ENCODE assay signal across 8 mouse cellular contexts in genomic region chr4:133625621-133626071, GRCm38 (mm10). TPM values are rescaled to one million over a fixed set of nuclear protein-coding genes. Genes with fewer than 3 reads are reported as not detected.
A peak's percentile ranks its signal among the peaks of the same experiment; 100 is the strongest.
DNase-seq lines count a peak whose midpoint lies in the region; ATAC-seq and TF ChIP-seq lines count a peak whose summit lies in the region.

No protein-coding gene starts in this region.

- no peaks in the 10 kb centered on the region for H3K9me3 ChIP-seq in midbrain, embryonic 10.5 days (replicated peaks)
- H3K9me3 ChIP-seq in midbrain, embryonic 14.5 days (ENCODE audit: control insufficient read depth, low read length): no peaks in the 10 kb centered on the region
- no peaks in the 10 kb centered on the region for H3K9me3 ChIP-seq in embryonic facial prominence, embryonic 12.5 days
- H3K9me3 ChIP-seq in liver, postnatal 0 days (ENCODE audit: low read length): no peaks in the 10 kb centered on the region
- no peaks in the 10 kb centered on the region for H3K9me3 ChIP-seq in stomach, embryonic 15.5 days

- 0 out of 2 replicates have a peak, but pooled peaks have one; percentile 1 for TF ChIP-seq CTCF in liver, postnatal 0 days (IDR thresholded peaks at IDR 0.05; ENCODE audit: low read depth)

- no peak overlapping the region for H3K4me2 ChIP-seq in midbrain, embryonic 14.5 days (ENCODE audit: low read length)
- no peak overlapping the region for H3K4me2 ChIP-seq in embryonic facial prominence, embryonic 12.5 days (replicated peaks)
- peak overlapping the region; percentile 22; the same call in 1 of the 2 replicates for H3K4me2 ChIP-seq in liver, postnatal 0 days (ENCODE audit: low read depth, low read length)
- H3K4me2 ChIP-seq in stomach, embryonic 15.5 days: no peak overlapping the region

- no peak for DNase-seq in midbrain, embryonic 10.5 days (ENCODE audit: low spot score)
- DNase-seq in midbrain, embryonic 14.5 days: no peak
- peak; percentile 64 for DNase-seq in liver, postnatal 0 days
- no peak for DNase-seq in Muller cell, postnatal 12 days (ENCODE audit: inconsistent ontology term)
- DNase-seq in layer of hippocampus, postnatal 25 days (ENCODE audit: extremely low spot score in 1 of 2, low spot score in 1 of 2): no peak

- no peaks in the 10 kb centered on the region for H3K27me3 ChIP-seq in midbrain, embryonic 10.5 days (ENCODE audit: low read depth, poor library complexity, severe bottlenecking)
- H3K27me3 ChIP-seq in midbrain, embryonic 14.5 days (ENCODE audit: control insufficient read depth, insufficient read depth, low read length): no peaks in the 10 kb centered on the region
- H3K27me3 ChIP-seq in embryonic facial prominence, embryonic 12.5 days: no peaks in the 10 kb centered on the region
- no peaks in the 10 kb centered on the region for H3K27me3 ChIP-seq in liver, postnatal 0 days (ENCODE audit: insufficient read depth, low read length)
- H3K27me3 ChIP-seq in stomach, embryonic 15.5 days (replicated peaks): no peaks in the 10 kb centered on the region

- H3K36me3 ChIP-seq in midbrain, embryonic 10.5 days: peaks cover 52% of the 10 kb centered on the region
- peaks cover 39% of the 10 kb centered on the region for H3K36me3 ChIP-seq in midbrain, embryonic 14.5 days (ENCODE audit: control insufficient read depth, insufficient read depth, low read length)
- H3K36me3 ChIP-seq in embryonic facial prominence, embryonic 12.5 days: peaks cover 40% of the 10 kb centered on the region
- peaks cover 18% of the 10 kb centered on the region; the same call in 1 of the 2 replicates for H3K36me3 ChIP-seq in liver, postnatal 0 days (replicated peaks; ENCODE audit: insufficient read depth, low read length)
- H3K36me3 ChIP-seq in stomach, embryonic 15.5 days: peaks cover 8% of the 10 kb centered on the region

- H3K27ac ChIP-seq in midbrain, embryonic 10.5 days (replicated peaks): peak overlapping the region; percentile 28; the same call in 1 of the 2 replicates
- no peak overlapping the region for H3K27ac ChIP-seq in midbrain, embryonic 14.5 days (replicated peaks; ENCODE audit: low read depth, low read length)
- H3K27ac ChIP-seq in embryonic facial prominence, embryonic 12.5 days: 0 out of 2 replicates have a peak overlapping the region, but pooled peaks have one; percentile 30
- peak overlapping the region; percentile 85 for H3K27ac ChIP-seq in liver, postnatal 0 days (ENCODE audit: low read depth)
- H3K27ac ChIP-seq in stomach, embryonic 15.5 days: peak overlapping the region; percentile 48; the same call in 1 of the 2 replicates

- WGBS in midbrain, embryonic 10.5 days: 52% methylated on average over 11 of the region's 11 CpGs
- WGBS in midbrain, embryonic 14.5 days: 40% methylated on average over 11 of the region's 11 CpGs
- WGBS in embryonic facial prominence, embryonic 12.5 days: 50% methylated on average over 11 of the region's 11 CpGs
- WGBS in liver, postnatal 0 days (ENCODE audit: insufficient replicate concordance): 34% methylated on average over 11 of the region's 11 CpGs
- WGBS in stomach, embryonic 15.5 days: 67% methylated on average over 11 of the region's 11 CpGs

- no peak for ATAC-seq in midbrain, embryonic 14.5 days (ENCODE audit: low FRiP score, low TSS enrichment)
- ATAC-seq in embryonic facial prominence, embryonic 12.5 days (ENCODE audit: insufficient number of reproducible peaks, insufficient read depth, low FRiP score, low TSS enrichment): no peak
- ATAC-seq in inflammation-experienced regulatory T-cells, adult 6 months: peak; percentile 63
- ATAC-seq in liver, postnatal 0 days: peak; percentile 63
- peak; percentile 59; the same call in 1 of the 2 replicates for ATAC-seq in stomach, embryonic 15.5 days (ENCODE audit: insufficient read depth, low FRiP score, low read depth)

- no peak overlapping the region for H3K4me3 ChIP-seq in midbrain, embryonic 10.5 days
- H3K4me3 ChIP-seq in midbrain, embryonic 14.5 days (replicated peaks; ENCODE audit: low read depth, low read length): no peak overlapping the region
- no peak overlapping the region for H3K4me3 ChIP-seq in embryonic facial prominence, embryonic 12.5 days
- H3K4me3 ChIP-seq in liver, postnatal 0 days (ENCODE audit: low read depth, low read length): no peak overlapping the region
- no peak overlapping the region for H3K4me3 ChIP-seq in stomach, embryonic 15.5 days (replicated peaks)

- H3K9ac ChIP-seq in midbrain, embryonic 14.5 days (replicated peaks; ENCODE audit: low read length): no peak overlapping the region
- no peak overlapping the region for H3K9ac ChIP-seq in embryonic facial prominence, embryonic 12.5 days
- H3K9ac ChIP-seq in liver, postnatal 0 days (replicated peaks): no peak overlapping the region
- H3K9ac ChIP-seq in stomach, embryonic 15.5 days: no peak overlapping the region

- H3K4me1 ChIP-seq in midbrain, embryonic 10.5 days: peaks cover 15% of the 10 kb centered on the region; the same call in 1 of the 2 replicates
- no peaks in the 10 kb centered on the region for H3K4me1 ChIP-seq in midbrain, embryonic 14.5 days (ENCODE audit: control insufficient read depth, insufficient read depth, low read length)
- H3K4me1 ChIP-seq in embryonic facial prominence, embryonic 12.5 days: peaks cover under 1% of the 10 kb centered on the region; the same call in 1 of the 2 replicates
- H3K4me1 ChIP-seq in liver, postnatal 0 days (ENCODE audit: insufficient read depth): peaks cover 28% of the 10 kb centered on the region
- no peaks in the 10 kb centered on the region for H3K4me1 ChIP-seq in stomach, embryonic 15.5 days

- peak; percentile 27; the same call in 1 of the 2 replicates for TF ChIP-seq EP300 in liver, postnatal 0 days (IDR thresholded peaks at IDR 0.05; ENCODE audit: low read depth)

RNA-seq across cellular contexts. Expression of gene Sfn, which starts 23.7 kb away (rescaled TPM):
- polyA plus RNA-seq in midbrain, embryonic 10.5 days (2016; fragmentation: Nextera tagmentation; extraction: Ambion mirVana): 7.8 and 9.9 TPM in 2 replicates
- polyA plus RNA-seq in midbrain, embryonic 14.5 days (2014; fragmentation: Nextera tagmentation; extraction: Ambion mirVana): 0.88 and 1.3 TPM in 2 replicates
- 44.4 and 52.7 TPM in 2 replicates for polyA plus RNA-seq in embryonic facial prominence, embryonic 12.5 days (2016; fragmentation: Nextera tagmentation; extraction: Ambion mirVana)
- 10 to 100 TPM; 10.9 to 18.2 (median 12.9) TPM for polyA plus RNA-seq in inflammation-experienced regulatory T-cells, adult 6 months (2017; shearing (Covaris generic))
- polyA plus RNA-seq in liver, postnatal 0 days (2015; fragmentation: Nextera tagmentation; extraction: Ambion mirVana): 0.40 and 0.59 TPM in 2 replicates
- polyA plus RNA-seq in stomach, embryonic 15.5 days (2015; fragmentation: Nextera tagmentation; extraction: Ambion mirVana): 138 and 228 TPM in 2 replicates
- total RNA-seq in layer of hippocampus, postnatal 25 days (2021): 1 to 10 TPM; 1.5 to 1.9 TPM

RNA-seq across cellular contexts. Expression of gene Zdhhc18, which starts 24.3 kb away (rescaled TPM):
- polyA plus RNA-seq in midbrain, embryonic 10.5 days (2016; fragmentation: Nextera tagmentation; extraction: Ambion mirVana): 3.0 and 3.1 TPM in 2 replicates
- polyA plus RNA-seq in midbrain, embryonic 14.5 days (2014; fragmentation: Nextera tagmentation; extraction: Ambion mirVana): 3.8 and 5.8 TPM in 2 replicates
- polyA plus RNA-seq in embryonic facial prominence, embryonic 12.5 days (2016; fragmentation: Nextera tagmentation; extraction: Ambion mirVana): 4.5 and 6.2 TPM in 2 replicates
- polyA plus RNA-seq in inflammation-experienced regulatory T-cells, adult 6 months (2017; shearing (Covaris generic)): 10 to 100 TPM; 22.8 to 25.9 (median 23.1) TPM
- 2.1 and 2.6 TPM in 2 replicates for polyA plus RNA-seq in liver, postnatal 0 days (2015; fragmentation: Nextera tagmentation; extraction: Ambion mirVana)
- polyA plus RNA-seq in stomach, embryonic 15.5 days (2015; fragmentation: Nextera tagmentation; extraction: Ambion mirVana): 5.4 and 5.8 TPM in 2 replicates
- total RNA-seq in layer of hippocampus, postnatal 25 days (2021): 10 to 100 TPM; 33.6 to 39.8 TPM

RNA-seq across cellular contexts. Expression of gene Gpn2, which starts 41.5 kb away (rescaled TPM):
- 27.9 and 28.7 TPM in 2 replicates for polyA plus RNA-seq in midbrain, embryonic 10.5 days (2016; fragmentation: Nextera tagmentation; extraction: Ambion mirVana)
- polyA plus RNA-seq in midbrain, embryonic 14.5 days (2014; fragmentation: Nextera tagmentation; extraction: Ambion mirVana): 20.3 and 21.4 TPM in 2 replicates
- 20.0 and 23.6 TPM in 2 replicates for polyA plus RNA-seq in embryonic facial prominence, embryonic 12.5 days (2016; fragmentation: Nextera tagmentation; extraction: Ambion mirVana)
- polyA plus RNA-seq in inflammation-experienced regulatory T-cells, adult 6 months (2017; shearing (Covaris generic)): 1 to 10 TPM; 6.1 to 6.7 (median 6.4) TPM
- polyA plus RNA-seq in liver, postnatal 0 days (2015; fragmentation: Nextera tagmentation; extraction: Ambion mirVana): 10.2 and 10.9 TPM in 2 replicates
- polyA plus RNA-seq in stomach, embryonic 15.5 days (2015; fragmentation: Nextera tagmentation; extraction: Ambion mirVana): 16.4 and 17.7 TPM in 2 replicates
- 10 to 100 TPM; 10.0 to 10.2 TPM for total RNA-seq in layer of hippocampus, postnatal 25 days (2021)

RNA-seq across cellular contexts. Expression of gene Pigv, which starts 46.8 kb away (rescaled TPM):
- polyA plus RNA-seq in midbrain, embryonic 10.5 days (2016; fragmentation: Nextera tagmentation; extraction: Ambion mirVana): 18.7 and 19.5 TPM in 2 replicates
- polyA plus RNA-seq in midbrain, embryonic 14.5 days (2014; fragmentation: Nextera tagmentation; extraction: Ambion mirVana): 9.4 and 10.8 TPM in 2 replicates
- 19.7 and 20.4 TPM in 2 replicates for polyA plus RNA-seq in embryonic facial prominence, embryonic 12.5 days (2016; fragmentation: Nextera tagmentation; extraction: Ambion mirVana)
- 10 to 100 TPM; 10.3 to 13.8 (median 11.3) TPM for polyA plus RNA-seq in inflammation-experienced regulatory T-cells, adult 6 months (2017; shearing (Covaris generic))
- 5.2 and 5.9 TPM in 2 replicates for polyA plus RNA-seq in liver, postnatal 0 days (2015; fragmentation: Nextera tagmentation; extraction: Ambion mirVana)
- 14.7 and 18.7 TPM in 2 replicates for polyA plus RNA-seq in stomach, embryonic 15.5 days (2015; fragmentation: Nextera tagmentation; extraction: Ambion mirVana)
- 1 to 10 TPM; 7.9 to 9.6 TPM for total RNA-seq in layer of hippocampus, postnatal 25 days (2021)

RNA-seq across cellular contexts. Expression of gene Gpatch3, which starts 51.1 kb away (rescaled TPM):
- 8.9 and 10.9 TPM in 2 replicates for polyA plus RNA-seq in midbrain, embryonic 10.5 days (2016; fragmentation: Nextera tagmentation; extraction: Ambion mirVana)
- 6.4 and 7.3 TPM in 2 replicates for polyA plus RNA-seq in midbrain, embryonic 14.5 days (2014; fragmentation: Nextera tagmentation; extraction: Ambion mirVana)
- polyA plus RNA-seq in embryonic facial prominence, embryonic 12.5 days (2016; fragmentation: Nextera tagmentation; extraction: Ambion mirVana): 11.9 and 13.1 TPM in 2 replicates
- polyA plus RNA-seq in inflammation-experienced regulatory T-cells, adult 6 months (2017; shearing (Covaris generic)): 1 to 10 TPM in 2 of 3 experiments, under 1 TPM in 1; 0.94 to 1.6 (median 1.1) TPM
- 4.5 and 5.3 TPM in 2 replicates for polyA plus RNA-seq in liver, postnatal 0 days (2015; fragmentation: Nextera tagmentation; extraction: Ambion mirVana)
- polyA plus RNA-seq in stomach, embryonic 15.5 days (2015; fragmentation: Nextera tagmentation; extraction: Ambion mirVana): 6.2 and 6.5 TPM in 2 replicates
- 1 to 10 TPM; 8.2 to 9.5 TPM for total RNA-seq in layer of hippocampus, postnatal 25 days (2021)

Comparison
In these comparisons a context has a peak if more than half of its experiments do, and no peak if none do; other contexts are left out.
1. ATAC-seq: peak in inflammation-experienced regulatory T-cells, adult 6 months (single experiment), liver, postnatal 0 days (single experiment) and stomach, embryonic 15.5 days (single experiment); none in midbrain, embryonic 14.5 days (single experiment) and embryonic facial prominence, embryonic 12.5 days (single experiment).